Mouse (Mus musculus) kidney, embryonic 14.5 days (tissue): ENCODE data around the gene Mrnip. TPM values are rescaled to one million over a fixed set of nuclear protein-coding genes. Genes with fewer than 3 reads are reported as not detected.

Experiments used
- ATAC-seq: fragments of 200-750 bp; cut with Nextera tagmentation; 2 replicates; pipeline ENCODE4 v1.8.0; 2017; ENCODE audit warnings: moderate number of reproducible peaks, mild to moderate bottlenecking, moderate TSS enrichment, moderate library complexity; ENCODE audit not compliant: low FRiP score, low TSS enrichment
- H3K27ac ChIP-seq: fragments of 300-500 bp; sonication (generic); 2 replicates; pipeline ENCODE4 v1.5.1; 2014; ENCODE audit warnings: low read depth, mild to moderate bottlenecking, low read length, moderate library complexity, mixed read lengths
- H3K27me3 ChIP-seq: fragments of 300-500 bp; sonication (generic); 2 replicates; pipeline ENCODE4 v1.6.1; 2014; ENCODE audit warnings: mild to moderate bottlenecking, low read length; ENCODE audit not compliant: control insufficient read depth, insufficient read depth
- H3K36me3 ChIP-seq: fragments of 300-500 bp; sonication (generic); 2 replicates; pipeline ENCODE4 v1.6.1; 2014; ENCODE audit warnings: low read length, mixed read lengths; ENCODE audit not compliant: control insufficient read depth, insufficient read depth
- H3K4me1 ChIP-seq: fragments of 300-500 bp; sonication (generic); 2 replicates; pipeline ENCODE4 v1.6.1; 2014; ENCODE audit warnings: low read length, mixed read lengths; ENCODE audit not compliant: control insufficient read depth, insufficient read depth
- H3K4me2 ChIP-seq: fragments of 300-500 bp; sonication (generic); replicated peaks from 2 replicates; pipeline ENCODE4 v1.6.1; 2014; ENCODE audit warnings: low read depth, mild to moderate bottlenecking, low read length
- H3K4me3 ChIP-seq: fragments of 300-500 bp; sonication (generic); 2 replicates; pipeline ENCODE4 v1.5.1; 2014; ENCODE audit warnings: mild to moderate bottlenecking, low read length
- H3K9ac ChIP-seq: fragments of 300-500 bp; sonication (generic); 2 replicates; pipeline ENCODE4 v1.6.1; 2014; ENCODE audit warnings: low read depth, mild to moderate bottlenecking, low read length, moderate library complexity
- H3K9me3 ChIP-seq: fragments of 300-500 bp; sonication (generic); 2 replicates; pipeline ENCODE4 v1.6.1; 2016; ENCODE audit warnings: low read length; ENCODE audit not compliant: control insufficient read depth
- WGBS: fragments of 180-500 bp; shearing (Covaris S2); extraction: QIAGEN DNeasy Blood & Tissue Kit; methylation state at CpG from one replicate; pipeline ENCODE4 v1.1.7; 2014; 5-methylcytosine and 5-hydroxymethylcytosine counted together
- microRNA-seq: library from miRNA; unstranded; fragments of <30 nt; microRNA quantifications from one replicate; pipeline ENCODE4, GENCODE M21; 2016
- polyA plus RNA-seq: library from polyadenylated mRNA; unstranded; fragments of >200 nt; fragmentation: Nextera tagmentation; extraction: Ambion mirVana; gene quantifications from 2 replicates; pipeline ENCODE4 v1.2.1, GENCODE M21; 2014

The Mrnip gene
- polyA plus RNA-seq, 1 experiment from 2014 or later, result 22.0 TPM

DNA sequence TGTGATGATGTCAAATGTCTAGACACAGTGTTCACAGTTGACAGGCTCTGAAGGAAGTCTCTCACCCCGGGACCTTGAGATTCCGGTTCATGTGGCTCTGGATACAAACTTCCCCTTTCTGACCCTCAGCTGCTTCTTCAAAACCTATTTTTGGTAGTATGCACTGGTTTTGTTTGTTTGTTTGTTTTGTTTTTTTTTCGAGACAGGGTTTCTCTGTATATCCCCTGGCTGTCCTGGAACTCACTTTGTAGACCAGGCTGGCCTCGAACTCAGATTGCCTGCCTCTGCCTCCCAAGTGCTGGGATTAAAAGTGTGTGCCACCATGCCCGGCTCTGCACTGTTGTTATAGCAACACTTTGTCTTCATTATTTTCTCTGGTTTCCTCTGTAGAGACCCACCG, 69.7 kb downstream of the Mrnip start:
- H3K4me1 ChIP-seq, result no peaks in the 10 kb centered on the region
- no peaks in the 10 kb centered on the region for H3K36me3 ChIP-seq
- no peaks in the 10 kb centered on the region for H3K9me3 ChIP-seq
- H3K4me3 ChIP-seq, result no peak overlapping the region
- peaks cover 3% of the 10 kb centered on the region; the same call in 1 of the 2 replicates for H3K27me3 ChIP-seq
- ATAC-seq, result no peak
- H3K4me2 ChIP-seq, result no peak overlapping the region
- 75% methylated on average over 6 of the region's 6 CpGs for WGBS
- no peak overlapping the region for H3K9ac ChIP-seq
- H3K27ac ChIP-seq, result no peak overlapping the region

- Histone ChIP-seq H3K9ac (no peak overlapping the region), H3K36me3 (no peaks in the 10 kb centered on the region), H3K4me3 (no peak overlapping the region), H3K27ac (no peak overlapping the region), H3K27me3 (no peaks in the 10 kb centered on the region), H3K4me1 (no peaks in the 10 kb centered on the region), H3K4me2 (no peak overlapping the region), H3K9me3 (no peaks in the 10 kb centered on the region)
- WGBS, result 70% methylated on average over 5 of the region's 5 CpGs
- ATAC-seq, result no peak
Measured at GRCm38 (mm10) chr11:50245269-50245668, 71.0 kb downstream of the Mrnip start.

- 63% methylated on average over 7 of the region's 7 CpGs for WGBS
Measured at GRCm38 (mm10) chr11:50248473-50249171, 74.4 kb downstream of the Mrnip start.

More at GRCm38 (mm10) chr11:50248473-50249171, 74.4 kb downstream of the Mrnip start:
- Histone ChIP-seq H3K36me3 (no peaks in the 10 kb centered on the region), H3K4me2 (no peak overlapping the region), H3K9ac (no peak overlapping the region), H3K27ac (no peak overlapping the region), H3K27me3 (no peaks in the 10 kb centered on the region), H3K4me1 (peaks cover 9% of the 10 kb centered on the region), H3K9me3 (no peaks in the 10 kb centered on the region), H3K4me3 (no peak overlapping the region)
- ATAC-seq, result no peak

Small RNA genes lying within 50 kb of the gene (microRNA-seq; reads per million reads assigned to microRNA genes)
- gene Mir6919, result not detected

Other genes with a start within 250 kb of the Mrnip start
- gene Rnf130, start 149.1 kb upstream of the Mrnip start, polyA plus RNA-seq, result 69.3 and 71.2 TPM in 2 replicates
- gene Tbc1d9b, start 43.0 kb upstream of the Mrnip start, polyA plus RNA-seq, result 22.8 and 36.8 TPM in 2 replicates
- 128 and 197 TPM in 2 replicates for gene Sqstm1, start 36.4 kb downstream of the Mrnip start, polyA plus RNA-seq
- 37.0 and 39.2 TPM in 2 replicates for gene Mgat4b, start 36.4 kb downstream of the Mrnip start, polyA plus RNA-seq
- 1.6 and 1.9 TPM in 2 replicates for gene Ltc4s, start 64.2 kb downstream of the Mrnip start, polyA plus RNA-seq
- 10.5 and 10.7 TPM in 2 replicates for gene Maml1, start 117.9 kb downstream of the Mrnip start, polyA plus RNA-seq
- gene Canx, start 151.2 kb downstream of the Mrnip start, polyA plus RNA-seq, result 237 and 277 TPM in 2 replicates
- gene Cby3, start 180.0 kb downstream of the Mrnip start, polyA plus RNA-seq, result 0.79 and 1.1 TPM in 2 replicates
- 598 and 606 TPM in 2 replicates for gene Hnrnph1, start 202.5 kb downstream of the Mrnip start, polyA plus RNA-seq